Mouse (Mus musculus) lung, embryonic 14.5 days (tissue): ENCODE data around the gene Man1c1. TPM values are rescaled to one million over a fixed set of nuclear protein-coding genes. Genes with fewer than 3 reads are reported as not detected.

Source experiments
- ATAC-seq: fragments of 200-750 bp; cut with Nextera tagmentation; 2 replicates; pipeline ENCODE4 v1.8.0; 2017; ENCODE audit warnings: mild to moderate bottlenecking, moderate TSS enrichment, moderate library complexity; ENCODE audit not compliant: insufficient read depth
- DNase-seq: peaks from one replicate; pipeline ENCODE4 v3.0.0-alpha.2; 2015
- H3K27ac ChIP-seq: fragments of 300-500 bp; sonication (generic); 2 replicates; pipeline ENCODE4 v1.5.1; 2014; ENCODE audit warnings: low read depth, mild to moderate bottlenecking, moderate library complexity
- H3K27me3 ChIP-seq: fragments of 300-500 bp; sonication (generic); 2 replicates; pipeline ENCODE4 v1.6.1; 2014; ENCODE audit warnings: low read length, control low read depth; ENCODE audit not compliant: insufficient read depth
- H3K36me3 ChIP-seq: fragments of 300-500 bp; sonication (generic); 2 replicates; pipeline ENCODE4 v1.6.1; 2014; ENCODE audit warnings: control low read depth; ENCODE audit not compliant: insufficient read depth
- H3K4me1 ChIP-seq: fragments of 300-500 bp; sonication (generic); 2 replicates; pipeline ENCODE4 v1.6.1; 2014; ENCODE audit warnings: antibody characterized with exemption, control low read depth; ENCODE audit not compliant: insufficient read depth
- H3K4me2 ChIP-seq: fragments of 300-500 bp; sonication (generic); 2 replicates; pipeline ENCODE4 v1.6.1; 2014; ENCODE audit warnings: mild to moderate bottlenecking
- H3K4me3 ChIP-seq: fragments of 300-500 bp; sonication (generic); 2 replicates; pipeline ENCODE4 v1.5.1; 2014; ENCODE audit warnings: low read depth, low read length
- H3K9ac ChIP-seq: fragments of 300-500 bp; sonication (generic); 2 replicates; pipeline ENCODE4 v1.6.1; 2014
- H3K9me3 ChIP-seq: fragments of 300-500 bp; sonication (generic); 2 replicates; pipeline ENCODE4 v1.6.1; 2016; ENCODE audit warnings: low read depth, low read length, control low read depth
- CTCF ChIP-seq: IDR thresholded peaks from 2 replicates; pipeline ENCODE4 v1.5.1; 2016; ENCODE audit warnings: antibody characterized with exemption, low read depth
- WGBS: fragments of 180-500 bp; shearing (Covaris S2); extraction: QIAGEN DNeasy Blood & Tissue Kit; methylation state at CpG from one replicate; pipeline ENCODE4 v1.1.7; 2014; 5-methylcytosine and 5-hydroxymethylcytosine counted together
- polyA plus RNA-seq: library from polyadenylated mRNA; unstranded; fragments of >200 nt; fragmentation: Nextera tagmentation; extraction: Ambion mirVana; gene quantifications from 2 replicates; pipeline ENCODE4 v1.2.1, GENCODE M21; 2014

The Man1c1 gene
- polyA plus RNA-seq, 1 experiment from 2014 or later = 3.3 TPM

DNA sequence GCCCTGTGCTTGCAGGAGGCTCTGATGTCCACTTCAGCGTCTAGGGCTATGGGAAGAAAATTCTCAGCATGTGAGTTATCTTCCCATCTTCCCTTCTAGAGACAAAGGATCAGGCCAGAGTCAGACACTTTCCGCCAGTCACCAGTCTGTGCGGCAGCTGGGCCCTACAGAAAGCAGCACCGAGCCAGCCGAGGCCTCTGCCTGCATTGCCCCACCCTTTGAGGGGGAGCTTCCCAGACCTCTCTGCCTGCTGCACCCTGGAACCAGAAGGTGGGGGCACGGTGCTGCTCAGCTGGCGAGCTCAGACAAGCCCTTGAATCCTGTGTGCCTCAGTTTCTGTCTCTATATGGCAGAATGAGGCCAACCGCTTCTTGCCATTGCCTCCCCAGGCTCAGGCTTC is 122.7 kb downstream of the Man1c1 start:
- WGBS = 54% methylated on average over 8 of the region's 8 CpGs
- H3K27ac ChIP-seq = no peak overlapping the region
- DNase-seq (no peak), ATAC-seq (no peak)
- no peak overlapping the region for H3K4me3 ChIP-seq
- H3K4me2 ChIP-seq = no peak overlapping the region
- no peaks in the 10 kb centered on the region for H3K27me3 ChIP-seq
- no peaks in the 10 kb centered on the region for H3K9me3 ChIP-seq
- H3K4me1 ChIP-seq = peaks cover 6% of the 10 kb centered on the region; the same call in 1 of the 2 replicates
- H3K9ac ChIP-seq = no peak overlapping the region
- TF ChIP-seq CTCF = no peak
- no peaks in the 10 kb centered on the region for H3K36me3 ChIP-seq

DNA sequence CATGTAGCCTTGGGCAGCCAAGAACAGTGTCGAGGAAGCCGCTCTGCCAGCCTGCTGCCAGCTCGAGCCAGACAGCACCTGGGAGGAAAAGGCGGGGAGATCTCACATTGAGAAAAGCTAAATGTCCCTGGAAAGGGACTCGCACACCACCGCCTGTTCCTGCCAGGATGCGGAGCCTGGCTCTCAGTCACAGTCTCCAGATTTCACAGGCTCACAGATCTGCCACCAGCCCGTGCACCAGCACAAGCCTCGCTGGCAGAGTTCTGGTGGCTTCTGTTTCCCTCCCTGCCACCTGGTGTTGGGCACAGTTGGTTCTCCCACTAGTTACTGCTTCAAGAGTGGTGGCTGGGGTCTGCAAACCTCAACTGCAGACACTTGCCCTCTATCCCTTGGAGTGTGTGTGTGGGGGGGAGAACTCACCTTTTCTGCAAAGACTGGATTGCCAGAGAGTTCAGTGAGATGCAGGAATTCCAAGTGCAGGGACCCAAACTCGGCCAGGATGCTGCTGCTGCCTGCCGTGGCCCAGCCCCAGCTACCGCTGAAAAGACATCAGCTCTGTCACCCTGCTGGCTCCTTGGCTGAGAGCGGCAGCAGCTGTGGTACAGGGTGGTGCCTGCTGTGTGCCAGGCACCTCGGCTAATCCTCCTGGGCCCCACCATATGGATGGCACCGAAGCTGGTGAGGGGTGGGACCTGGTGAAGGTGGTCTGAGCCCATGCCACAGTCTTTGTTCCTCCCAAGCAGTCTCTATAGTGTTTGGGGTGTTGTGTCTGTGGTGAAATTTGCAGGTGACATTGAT is 123.5 kb downstream of the Man1c1 start:
- no peak overlapping the region for H3K4me3 ChIP-seq
- H3K4me1 ChIP-seq = peaks cover 6% of the 10 kb centered on the region; the same call in 1 of the 2 replicates
- no peaks in the 10 kb centered on the region for H3K27me3 ChIP-seq
- TF ChIP-seq CTCF = no peak
- no peak overlapping the region for H3K9ac ChIP-seq
- no peak for DNase-seq
- ATAC-seq = no peak
- no peak overlapping the region for H3K4me2 ChIP-seq
- no peaks in the 10 kb centered on the region for H3K9me3 ChIP-seq
- H3K36me3 ChIP-seq = no peaks in the 10 kb centered on the region
- WGBS = 74% methylated on average over 15 of the region's 15 CpGs
- no peak overlapping the region for H3K27ac ChIP-seq

DNA sequence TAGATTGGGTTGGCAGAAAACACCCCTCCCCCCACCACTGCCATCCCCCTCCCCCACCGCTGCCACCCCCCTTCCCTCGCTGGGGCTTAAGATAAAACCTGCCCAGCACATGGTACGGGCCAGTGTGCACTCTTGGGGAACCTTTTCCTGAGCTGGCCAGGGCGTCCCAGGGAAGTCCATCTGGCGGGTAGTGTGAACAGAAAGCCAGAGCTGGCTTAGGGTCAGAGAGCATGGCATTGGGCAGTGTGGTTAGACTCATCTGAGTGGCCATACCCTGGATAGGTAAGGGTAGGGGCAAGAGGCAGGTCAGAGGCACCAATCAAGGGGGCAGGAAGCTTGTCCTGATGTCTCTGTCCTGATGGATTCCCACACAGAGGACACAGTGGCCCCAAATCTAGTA is 124.5 kb downstream of the Man1c1 start:
- H3K4me2 ChIP-seq = peak overlapping the region; percentile 43
- peak overlapping the region; percentile 17; the same call in 1 of the 2 replicates for H3K9ac ChIP-seq
- TF ChIP-seq CTCF = no peak
- H3K4me3 ChIP-seq = no peak overlapping the region
- ATAC-seq (no peak), DNase-seq (no peak)
- H3K36me3 ChIP-seq = no peaks in the 10 kb centered on the region
- H3K4me1 ChIP-seq = peaks cover 6% of the 10 kb centered on the region; the same call in 1 of the 2 replicates
- no peak overlapping the region for H3K27ac ChIP-seq
- WGBS = 18% methylated on average over 5 of the region's 5 CpGs
- no peaks in the 10 kb centered on the region for H3K9me3 ChIP-seq
- no peaks in the 10 kb centered on the region for H3K27me3 ChIP-seq

DNA sequence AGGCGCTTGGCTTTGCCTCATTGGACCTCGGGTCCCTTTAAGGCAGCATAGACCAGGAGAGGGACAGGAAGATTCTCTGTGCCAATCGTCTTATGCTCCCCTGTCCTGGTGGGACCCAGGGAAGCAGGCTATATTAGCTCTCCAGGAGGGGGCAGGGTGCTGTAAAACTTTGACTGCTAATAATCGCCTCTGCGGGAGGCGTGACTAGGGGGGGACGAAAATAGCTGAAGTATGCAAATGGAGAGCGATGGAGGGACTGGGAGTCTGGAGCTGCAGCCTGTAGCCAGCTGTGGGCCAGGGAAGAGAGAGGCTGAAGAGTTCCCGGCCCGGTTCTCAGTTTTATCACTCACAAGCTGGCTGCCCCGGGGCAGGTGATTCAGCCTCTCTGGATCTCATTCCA is 124.9 kb downstream of the Man1c1 start:
- ATAC-seq = peak; percentile 63; the same call in 1 of the 2 replicates
- 9% methylated on average over 11 of the region's 11 CpGs for WGBS
- Histone ChIP-seq H3K9me3 (no peaks in the 10 kb centered on the region), H3K36me3 (no peaks in the 10 kb centered on the region), H3K27ac (no peak overlapping the region), H3K27me3 (no peaks in the 10 kb centered on the region), H3K9ac (peak overlapping the region; percentile 17; the same call in 1 of the 2 replicates), H3K4me3 (no peak overlapping the region), H3K4me1 (peaks cover 6% of the 10 kb centered on the region; the same call in 1 of the 2 replicates), H3K4me2 (peak overlapping the region; percentile 43)
- DNase-seq = peak; percentile 71
- peak; percentile 41; the same call in 1 of the 2 replicates for TF ChIP-seq CTCF

DNA sequence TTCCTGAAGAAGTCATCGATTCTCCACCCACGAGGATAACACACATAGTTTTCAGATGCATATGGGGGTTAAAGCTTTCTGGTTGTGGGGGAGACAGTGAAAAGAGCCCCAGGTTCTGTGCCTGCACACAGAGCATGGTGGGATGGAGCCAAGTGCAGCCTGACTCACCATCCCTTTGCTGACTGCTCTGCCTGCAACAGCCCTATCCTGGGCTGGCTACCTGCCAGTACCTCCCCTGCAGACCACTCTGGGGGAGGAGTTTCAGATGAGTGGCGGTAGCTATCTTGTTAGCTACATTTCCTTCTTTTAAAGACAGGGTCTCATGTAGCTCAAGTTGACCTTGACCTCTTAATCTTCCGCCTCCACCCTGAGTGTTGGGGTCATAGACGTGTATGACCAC is 125.7 kb downstream of the Man1c1 start:
- Histone ChIP-seq H3K9ac (no peak overlapping the region), H3K4me3 (no peak overlapping the region), H3K36me3 (no peaks in the 10 kb centered on the region), H3K4me1 (peaks cover 6% of the 10 kb centered on the region; the same call in 1 of the 2 replicates), H3K9me3 (no peaks in the 10 kb centered on the region), H3K27ac (no peak overlapping the region), H3K27me3 (no peaks in the 10 kb centered on the region), H3K4me2 (peak overlapping the region; percentile 43; the same call in 1 of the 2 replicates)
- peak; percentile 42; the same call in 1 of the 2 replicates for ATAC-seq
- TF ChIP-seq CTCF = no peak
- WGBS = 41% methylated on average over 5 of the region's 5 CpGs
- peak; percentile 68 for DNase-seq

DNA sequence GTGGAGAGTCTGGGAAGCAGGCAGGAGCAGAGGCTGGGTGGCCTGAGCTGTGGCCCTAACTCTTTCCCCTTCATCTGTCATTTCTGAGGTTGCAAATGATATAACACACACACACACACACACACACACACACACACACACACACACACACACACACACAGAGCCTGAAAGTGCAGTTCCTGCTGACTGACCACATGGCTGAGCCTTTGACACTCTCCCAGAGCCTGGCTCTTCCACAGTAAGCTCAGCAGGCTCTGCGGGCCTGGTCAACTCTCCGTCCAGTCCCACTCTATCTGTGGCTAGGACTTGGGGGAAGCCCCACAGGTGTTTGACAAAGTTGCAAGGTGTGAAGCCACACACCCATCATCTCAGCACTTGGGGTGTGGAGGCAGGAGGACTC is 126.8 kb downstream of the Man1c1 start:
- H3K9me3 ChIP-seq = no peaks in the 10 kb centered on the region
- ATAC-seq (no peak), DNase-seq (no peak)
- H3K4me3 ChIP-seq = no peak overlapping the region
- WGBS = 56% methylated on average over 2 of the region's 2 CpGs
- no peaks in the 10 kb centered on the region for H3K27me3 ChIP-seq
- no peaks in the 10 kb centered on the region for H3K36me3 ChIP-seq
- peaks cover 6% of the 10 kb centered on the region; the same call in 1 of the 2 replicates for H3K4me1 ChIP-seq
- no peak overlapping the region for H3K9ac ChIP-seq
- H3K4me2 ChIP-seq = no peak overlapping the region
- no peak for TF ChIP-seq CTCF
- H3K27ac ChIP-seq = no peak overlapping the region

DNA sequence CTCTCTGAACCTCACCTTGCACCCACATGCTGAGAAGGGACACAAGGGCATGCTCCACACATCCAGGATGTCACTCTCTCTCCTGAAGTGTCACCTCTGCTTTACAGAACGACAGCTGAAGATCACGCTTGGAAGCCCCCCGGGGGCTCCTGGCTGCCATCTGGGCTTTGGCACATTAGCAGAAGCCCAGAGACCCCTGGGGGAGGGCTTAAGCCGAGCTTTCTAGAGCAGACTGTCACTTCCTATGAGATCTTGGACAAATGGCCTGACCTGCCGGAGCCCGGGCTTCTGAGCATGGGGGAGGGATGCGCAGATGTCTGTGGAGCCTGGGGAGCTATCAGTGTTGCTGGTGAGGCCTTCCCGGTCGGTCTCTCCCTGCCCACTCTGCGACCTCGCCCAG is 128.6 kb downstream of the Man1c1 start:
- Histone ChIP-seq H3K9ac (no peak overlapping the region), H3K36me3 (no peaks in the 10 kb centered on the region), H3K4me2 (no peak overlapping the region), H3K4me3 (no peak overlapping the region), H3K9me3 (no peaks in the 10 kb centered on the region), H3K4me1 (peaks cover 6% of the 10 kb centered on the region; the same call in 1 of the 2 replicates), H3K27ac (no peak overlapping the region), H3K27me3 (no peaks in the 10 kb centered on the region)
- ATAC-seq (no peak), DNase-seq (no peak)
- TF ChIP-seq CTCF = no peak
- WGBS = 36% methylated on average over 11 of the region's 11 CpGs
